Mouse (Mus musculus) liver, adult 2 months (tissue): ENCODE measurements around the gene Prdm10.

Experiments
- CTCF ChIP-seq: fragments of 200-500 bp; IDR thresholded peaks from 2 replicates; pipeline ENCODE4 v1.5.1; 2011; ENCODE audit warnings: low read depth, low read length, control low read depth
- POLR2A ChIP-seq: fragments of 200-500 bp; IDR thresholded peaks from 2 replicates; pipeline ENCODE4 v1.6.1; 2011; ENCODE audit warnings: low read length, control low read depth; ENCODE audit not compliant: insufficient read depth; ENCODE audit errors: extremely low read depth

GRCm38 (mm10) chr9:31241208-31241699, 39.1 kb upstream of the Prdm10 start:
- TF ChIP-seq CTCF: no peak
- no peak for TF ChIP-seq POLR2A
